Mouse (Mus musculus) adrenal gland, postnatal 14 days (tissue): ENCODE measurements at regions not wholly inside any gene's neighbourhood (a gene's known extent, or its start where the extent isn't known, plus 50 kb on each side); places are given as distances from the start of the nearest gene placed in this dataset.

Source experiments
- DNase-seq: peaks from one replicate; pipeline ENCODE4 v3.0.0; 2021; ENCODE audit warnings: mixed read lengths

DNA sequence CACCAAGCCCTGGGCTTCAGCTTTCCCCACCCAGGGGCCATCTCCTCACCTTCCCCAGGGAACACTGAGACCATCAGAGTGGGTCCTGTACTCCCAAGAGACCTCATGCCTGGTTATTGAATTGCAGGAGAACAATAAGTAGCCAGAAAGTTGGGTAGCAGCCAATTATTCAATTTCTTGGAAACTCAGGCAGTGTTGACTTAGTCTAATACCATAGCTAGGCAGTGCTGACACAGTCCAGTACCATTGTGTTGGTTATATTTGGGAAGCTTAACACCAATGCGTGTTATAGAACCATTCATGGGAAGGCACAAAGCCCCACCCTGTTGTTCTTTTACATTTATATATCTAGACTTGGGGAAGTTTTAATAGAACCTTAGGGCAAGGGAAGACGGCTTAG is 131.9 kb downstream of the Diras2 start:
- no peak for DNase-seq

DNA sequence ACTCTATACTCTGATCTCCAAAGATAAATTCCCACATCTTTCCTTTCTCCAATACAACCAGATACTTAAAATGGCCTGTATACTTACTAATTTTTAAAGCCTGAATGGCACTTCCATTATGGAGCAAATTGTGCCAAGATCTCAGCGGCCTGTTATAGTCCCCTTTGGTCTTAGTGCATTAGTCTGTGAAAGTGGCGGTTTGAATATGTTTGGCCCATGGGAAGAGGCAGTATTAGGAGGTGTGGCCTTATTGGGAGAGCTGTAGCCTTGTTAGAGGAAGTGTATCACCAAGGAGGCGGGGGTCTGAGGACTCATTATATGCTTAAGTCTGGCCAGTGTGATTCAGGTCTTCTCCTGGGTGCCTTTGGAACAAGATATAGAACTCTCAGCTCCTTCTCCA is 127.3 kb downstream of the Diras2 start:
- no peak for DNase-seq

DNA sequence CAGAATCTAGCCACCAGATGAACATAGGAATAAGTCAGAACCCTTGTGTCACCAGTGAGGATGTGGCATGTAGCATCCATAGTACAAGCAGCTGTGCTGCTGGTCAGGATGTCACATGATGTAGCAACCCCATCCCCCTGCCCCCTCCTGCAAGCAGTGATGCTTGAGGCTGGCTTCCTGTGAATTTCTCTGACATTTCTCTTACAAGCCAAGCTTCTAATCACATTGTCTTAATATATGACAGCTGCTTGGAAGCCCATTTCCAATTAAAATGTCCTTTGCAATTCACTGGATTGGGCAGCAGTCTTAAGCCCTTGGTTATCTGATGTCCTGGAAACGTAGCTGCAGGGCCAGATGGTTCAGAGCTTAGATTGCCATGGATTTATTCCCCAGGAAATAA is 114.8 kb downstream of the Diras2 start:
- no peak for DNase-seq

DNA sequence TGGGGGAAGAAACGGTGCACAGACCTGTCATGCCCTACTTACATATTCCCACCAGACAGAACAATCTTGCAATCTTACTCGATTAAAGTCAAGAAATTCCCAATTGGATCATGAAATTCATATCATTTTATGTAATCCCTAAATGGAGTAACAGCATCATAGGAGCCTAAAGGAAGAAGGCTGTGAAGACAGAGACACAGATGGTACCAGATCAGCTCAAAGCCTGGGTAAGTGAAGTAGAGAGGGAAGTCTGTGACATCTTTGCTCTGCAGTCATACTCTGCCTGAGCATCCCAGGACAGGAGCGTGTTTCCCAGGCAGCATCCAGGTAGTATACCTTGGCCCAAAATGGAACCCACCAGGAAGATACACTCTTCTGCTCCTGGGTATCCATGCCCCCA is 108.6 kb downstream of the Diras2 start:
- no peak for DNase-seq

DNA sequence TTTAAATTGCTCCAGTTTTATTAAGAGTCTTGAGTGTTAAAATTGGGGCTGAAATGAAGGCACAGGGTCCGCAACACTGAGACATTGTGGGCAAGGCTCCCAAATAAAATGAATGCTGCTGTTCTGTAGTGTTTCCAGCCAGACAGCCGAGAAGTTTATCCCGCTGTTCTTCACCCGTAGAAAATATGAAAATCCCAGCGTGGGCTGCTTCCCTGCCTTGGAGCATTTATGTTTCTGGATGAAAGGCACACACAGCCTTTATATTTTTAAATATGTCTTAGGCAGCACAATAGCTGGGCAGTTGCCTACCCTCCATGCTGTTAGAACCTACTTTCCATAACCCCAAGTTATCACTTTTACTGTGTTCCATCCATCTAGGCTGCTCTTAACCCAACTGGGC is 102.6 kb downstream of the Diras2 start:
- no peak for DNase-seq

DNA sequence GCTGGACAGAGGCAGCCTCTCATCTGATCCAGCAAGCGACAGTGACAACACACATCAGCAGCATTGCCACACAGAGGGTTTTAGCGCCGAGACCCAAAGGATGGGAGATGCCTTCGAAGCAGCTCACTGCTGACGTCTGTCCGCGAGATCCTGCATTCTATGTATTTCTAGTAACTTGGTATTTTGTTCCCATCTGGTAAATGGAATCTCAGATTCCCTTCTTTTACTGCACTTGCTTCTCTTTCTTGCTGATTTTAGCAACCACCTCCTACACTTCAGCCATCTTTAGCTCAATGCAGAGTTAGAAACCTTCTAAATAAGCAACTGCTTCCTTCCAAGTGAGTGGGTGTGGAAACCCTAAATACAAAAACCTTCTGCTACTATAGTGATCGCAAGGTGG is 94.3 kb downstream of the Diras2 start:
- no peak for DNase-seq

DNA sequence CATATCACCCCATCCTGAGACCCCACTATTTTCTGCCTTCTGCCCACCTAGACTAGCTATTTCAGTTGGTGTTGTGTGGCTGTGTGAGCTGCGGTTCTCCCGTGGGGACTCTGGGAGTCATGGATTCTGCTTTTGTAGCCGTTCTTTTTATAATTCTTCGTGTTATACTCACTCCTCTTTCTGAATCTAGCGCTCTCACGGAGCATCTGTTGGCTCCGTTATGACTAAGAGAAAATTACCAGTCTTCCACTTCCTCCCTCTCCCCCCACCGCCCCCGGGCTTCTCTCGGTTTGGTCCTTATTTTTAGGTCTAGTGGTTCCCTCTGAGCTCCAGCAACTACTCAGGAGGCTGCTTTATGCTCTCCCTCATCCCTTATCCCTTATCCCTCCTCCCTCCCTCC is 85.6 kb downstream of the Diras2 start:
- no peak for DNase-seq

DNA sequence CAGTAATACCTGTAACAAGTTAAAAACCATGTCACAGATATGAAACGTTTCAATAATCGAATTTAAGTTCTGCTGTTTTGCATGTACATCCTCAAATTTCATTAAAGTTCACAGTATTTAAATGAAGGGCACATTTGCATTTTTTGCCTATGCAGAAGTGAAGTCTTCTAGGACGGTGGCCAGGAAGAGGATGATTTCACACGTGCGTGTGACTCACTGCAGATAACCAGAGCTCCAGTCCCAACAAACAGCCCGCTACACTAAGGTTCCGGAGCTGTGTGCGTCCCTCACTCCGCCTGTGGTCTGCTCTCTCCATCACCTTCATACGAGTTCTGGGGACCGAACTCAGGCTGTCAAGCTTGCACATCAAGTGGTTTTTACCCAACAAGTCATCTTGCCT is 82.2 kb downstream of the Diras2 start:
- DNase-seq = no peak

DNA sequence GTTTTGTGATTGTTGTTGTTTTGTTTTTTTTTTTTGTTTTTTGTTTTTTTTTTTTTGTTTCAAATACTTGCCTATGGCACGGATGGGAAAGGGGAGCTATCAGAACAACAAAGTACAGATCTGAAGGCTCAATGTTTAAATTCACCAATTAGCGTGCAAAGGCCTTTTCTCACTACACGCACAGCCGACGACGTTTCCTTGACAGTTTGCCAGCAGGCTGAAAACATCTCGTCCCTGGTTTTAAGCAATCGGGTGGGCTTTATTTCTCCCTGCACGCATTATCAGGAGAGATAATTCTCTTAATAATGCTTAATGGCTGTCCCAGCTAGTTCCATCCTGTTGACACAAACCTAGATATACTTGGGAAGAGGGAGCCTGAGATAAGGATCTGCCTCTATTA is 79.6 kb downstream of the Diras2 start:
- DNase-seq = no peak

DNA sequence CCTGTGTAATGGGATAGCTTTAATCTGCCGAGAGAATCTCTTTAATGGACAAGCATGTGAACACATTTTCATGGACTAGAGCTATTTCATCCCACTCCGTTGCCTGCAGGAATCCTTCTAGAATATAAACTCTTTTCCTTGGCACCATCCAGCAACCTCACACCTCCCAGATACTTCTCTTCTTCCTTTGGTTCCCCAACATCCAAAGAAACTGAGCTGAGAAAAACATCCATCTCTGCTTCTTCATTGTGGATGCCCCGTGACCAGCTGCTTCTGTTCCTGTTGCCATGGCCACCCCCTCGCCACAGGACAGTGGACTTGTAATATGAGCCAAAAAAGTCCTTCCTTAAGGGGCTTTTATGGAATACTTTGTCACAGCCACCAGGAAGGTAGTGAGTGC is 78.8 kb downstream of the Diras2 start:
- no peak for DNase-seq
